Mouse (Mus musculus) splenic B cell, adult 2 months (primary cell): ENCODE data around the gene Twnk.

ENCODE experiments used
- DNase-seq: peaks from one replicate; pipeline ENCODE4 v3.0.0-alpha.2; 2011; ENCODE audit warnings: low read depth, low spot score
- H3K27me3 ChIP-seq: 2 replicates; pipeline ENCODE4 v1.6.1; 2012; ENCODE audit warnings: mild to moderate bottlenecking, low read length, moderate library complexity, mixed read lengths; ENCODE audit not compliant: control insufficient read depth, poor library complexity, insufficient read depth, severe bottlenecking
- H3K36me3 ChIP-seq: 2 replicates; pipeline ENCODE4 v1.6.1; 2012; ENCODE audit warnings: mild to moderate bottlenecking, low read length, moderate library complexity, mixed read lengths; ENCODE audit not compliant: control insufficient read depth, poor library complexity, insufficient read depth, severe bottlenecking

Gene Twnk

GRCm38 (mm10) chr19:45013581-45014225 is 8.2 kb downstream of the Twnk start:
- Histone ChIP-seq H3K27me3 (no peaks in the 10 kb centered on the region; the same call in 1 of the 2 replicates), H3K36me3 (peaks cover 5% of the 10 kb centered on the region)
- no peak for DNase-seq

GRCm38 (mm10) chr19:45014335-45014971 is 9.0 kb downstream of the Twnk start, which contains the start of gene Lzts2:
TSS of gene Lzts2 (plus strand) at chr19:45014414.
- peaks cover 5% of the 10 kb centered on the region for H3K36me3 ChIP-seq
- peak; percentile 55 for DNase-seq
- H3K27me3 ChIP-seq = no peaks in the 10 kb centered on the region; the same call in 1 of the 2 replicates

GRCm38 (mm10) chr19:45014981-45015402 is 9.5 kb downstream of the Twnk start:
- Histone ChIP-seq H3K27me3 (no peaks in the 10 kb centered on the region; the same call in 1 of the 2 replicates), H3K36me3 (peaks cover 5% of the 10 kb centered on the region)
- no peak for DNase-seq

- DNase-seq = peak; percentile 69
- no peaks in the 10 kb centered on the region; the same call in 1 of the 2 replicates for H3K27me3 ChIP-seq
- peaks cover 4% of the 10 kb centered on the region; the same call in 1 of the 2 replicates for H3K36me3 ChIP-seq
Observed at GRCm38 (mm10) chr19:45015518-45016281, 10.2 kb downstream of the Twnk start.

- Histone ChIP-seq H3K36me3 (no peaks in the 10 kb centered on the region; the same call in 1 of the 2 replicates), H3K27me3 (no peaks in the 10 kb centered on the region; the same call in 1 of the 2 replicates)
- no peak for DNase-seq
Observed at GRCm38 (mm10) chr19:45016341-45017215, 11.1 kb downstream of the Twnk start.

- peak; percentile 47 for DNase-seq
- Histone ChIP-seq H3K36me3 (no peaks in the 10 kb centered on the region), H3K27me3 (no peaks in the 10 kb centered on the region; the same call in 1 of the 2 replicates)
Observed at GRCm38 (mm10) chr19:45017216-45017771, 11.8 kb downstream of the Twnk start.

GRCm38 (mm10) chr19:45017909-45018308 is 12.4 kb downstream of the Twnk start:
- no peaks in the 10 kb centered on the region for H3K36me3 ChIP-seq
- peak; percentile 65 for DNase-seq
- H3K27me3 ChIP-seq = no peaks in the 10 kb centered on the region; the same call in 1 of the 2 replicates

- no peak for DNase-seq
- no peaks in the 10 kb centered on the region for H3K36me3 ChIP-seq
- no peaks in the 10 kb centered on the region; the same call in 1 of the 2 replicates for H3K27me3 ChIP-seq
Observed at GRCm38 (mm10) chr19:45018351-45018831, 12.9 kb downstream of the Twnk start.

GRCm38 (mm10) chr19:45020348-45020747 is 14.9 kb downstream of the Twnk start:
- DNase-seq = no peak
- no peaks in the 10 kb centered on the region; the same call in 1 of the 2 replicates for H3K27me3 ChIP-seq
- H3K36me3 ChIP-seq = no peaks in the 10 kb centered on the region

GRCm38 (mm10) chr19:45021362-45021761 is 15.9 kb downstream of the Twnk start:
- no peaks in the 10 kb centered on the region for H3K36me3 ChIP-seq
- no peak for DNase-seq
- no peaks in the 10 kb centered on the region; the same call in 1 of the 2 replicates for H3K27me3 ChIP-seq

- no peaks in the 10 kb centered on the region for H3K36me3 ChIP-seq
- H3K27me3 ChIP-seq = no peaks in the 10 kb centered on the region
- DNase-seq = no peak
Observed at GRCm38 (mm10) chr19:45023993-45024392, 18.5 kb downstream of the Twnk start.

GRCm38 (mm10) chr19:45024775-45025174 is 19.3 kb downstream of the Twnk start:
- no peaks in the 10 kb centered on the region for H3K27me3 ChIP-seq
- DNase-seq = no peak
- no peaks in the 10 kb centered on the region for H3K36me3 ChIP-seq

- no peaks in the 10 kb centered on the region for H3K36me3 ChIP-seq
- no peak for DNase-seq
Observed at GRCm38 (mm10) chr19:45025937-45026568, 20.6 kb downstream of the Twnk start.

More at GRCm38 (mm10) chr19:45025937-45026568, 20.6 kb downstream of the Twnk start:
- no peaks in the 10 kb centered on the region for H3K27me3 ChIP-seq
